Mouse (Mus musculus): ENCODE results near the gene Fbn1.

DNA sequence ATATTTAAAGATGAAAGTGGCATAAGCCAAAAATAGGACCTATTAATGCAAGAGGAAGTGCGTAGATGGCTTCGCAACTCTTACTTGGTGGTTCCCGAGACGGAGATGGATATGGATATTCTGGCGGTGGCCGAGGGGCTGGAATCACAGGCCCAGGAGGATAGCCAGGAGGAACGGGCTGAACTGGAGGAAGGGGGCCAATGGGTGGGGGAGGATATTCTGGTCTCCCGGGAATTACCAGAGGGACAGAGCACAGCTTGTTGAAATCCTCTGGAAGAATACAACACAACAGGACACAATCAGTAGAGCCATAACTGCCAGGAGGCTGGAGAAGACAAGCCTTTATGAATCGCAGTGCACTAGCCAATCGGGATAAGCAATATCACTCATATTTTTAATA, 118.0 kb downstream of the Fbn1 start:
- TF ChIP-seq CTCF (IDR thresholded peaks at IDR 0.05; ENCODE audit: low read depth), result no peak
- no peak for TF ChIP-seq EP300 (optimal IDR thresholded peaks at IDR 0.05)

Data from stomach, postnatal 0 days (tissue).